Mouse (Mus musculus): ENCODE results near the gene Dnah3.

DNA sequence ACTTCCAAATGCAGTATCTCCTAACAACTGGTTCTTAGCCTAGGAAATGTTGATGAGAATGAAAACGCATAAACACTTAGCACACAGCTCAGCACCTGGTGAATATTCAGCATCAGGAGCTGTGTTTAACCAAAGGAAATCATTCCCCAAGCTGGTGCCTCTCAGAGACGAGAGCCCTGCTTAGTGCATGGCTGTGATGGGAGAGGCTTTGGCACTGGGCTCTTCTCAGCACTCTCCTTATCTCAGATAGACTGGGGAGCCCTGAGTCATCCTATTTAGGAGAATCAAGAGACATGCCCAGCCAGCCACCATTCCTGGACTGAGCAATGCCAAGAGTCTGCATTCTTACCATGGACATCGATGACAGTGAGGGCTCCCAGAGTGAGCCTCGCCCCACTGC lies 60.1 kb downstream of the Dnah3 start:
- TF ChIP-seq CTCF (IDR thresholded peaks at IDR 0.05; ENCODE audit: low read depth) (no peak), EP300 (IDR thresholded peaks at IDR 0.05; ENCODE audit: low read depth) (no peak)

All from liver, postnatal 0 days (tissue).